Mouse (Mus musculus): ENCODE data around the gene Tnfrsf17. TPM values are rescaled to one million over a fixed set of nuclear protein-coding genes. Genes with fewer than 3 reads are reported as not detected.

Tnfrsf17 gene
- not detected in 2 replicates for polyA plus RNA-seq (2015; fragmentation: Nextera tagmentation; extraction: Ambion mirVana)

GRCm38 (mm10) chr16:11313512-11313911, at the start of gene Tnfrsf17:
TSS of gene Tnfrsf17 (plus strand) at chr16:11313812.
- Histone ChIP-seq H3K27me3 (ENCODE audit: control insufficient read depth, insufficient read depth, low read length) (no peaks in the 10 kb centered on the region), H3K4me2 (ENCODE audit: low read depth, low read length) (no peak within 1 kb of the TSS), H3K9ac (ENCODE audit: low read length) (no peak within 1 kb of the TSS), H3K4me1 (ENCODE audit: control insufficient read depth, insufficient read depth, low read length) (no peaks in the 10 kb centered on the region), H3K36me3 (ENCODE audit: control insufficient read depth, insufficient read depth, low read length) (no peaks in the 10 kb centered on the region), H3K9me3 (replicated peaks; ENCODE audit: control insufficient read depth, low read length) (no peaks in the 10 kb centered on the region), H3K27ac (ENCODE audit: low read length) (no peak within 1 kb of the TSS), H3K4me3 (replicated peaks; ENCODE audit: low read length) (no peak within 1 kb of the TSS)
- 67% methylated on average over 7 of the region's 7 CpGs for WGBS
- ATAC-seq (ENCODE audit: insufficient read depth, low FRiP score): no peak

GRCm38 (mm10) chr16:11266556-11266955, 47.1 kb upstream of the Tnfrsf17 start:
- Histone ChIP-seq H3K4me2 (ENCODE audit: low read depth, low read length) (no peak overlapping the region), H3K27ac (ENCODE audit: low read length) (no peak overlapping the region)
- no peak for ATAC-seq (ENCODE audit: insufficient read depth, low FRiP score)

DNA sequence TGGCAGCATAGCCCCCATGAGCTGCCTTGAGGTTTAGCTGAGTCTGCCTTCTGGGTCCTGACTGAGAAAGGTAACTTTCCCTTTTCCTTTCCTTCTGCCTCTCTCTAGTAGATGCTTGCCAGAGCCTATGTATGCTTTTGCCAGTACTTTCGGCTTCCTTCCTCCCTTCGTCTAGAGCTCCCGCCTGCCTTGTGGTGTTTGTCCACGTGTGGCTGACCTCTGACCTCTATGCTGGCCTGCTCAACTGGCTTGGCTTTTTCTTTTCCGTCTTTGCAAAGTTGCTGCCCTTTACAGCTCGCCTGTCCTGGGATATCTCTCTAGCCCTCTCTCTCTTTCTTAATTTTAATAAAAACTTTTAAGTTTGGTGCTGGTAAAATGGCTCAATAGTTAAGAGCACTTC, 43.8 kb upstream of the Tnfrsf17 start:
- no peak for ATAC-seq (ENCODE audit: insufficient read depth, low FRiP score)
- H3K27ac ChIP-seq (ENCODE audit: low read length): no peak overlapping the region
- H3K4me2 ChIP-seq (ENCODE audit: low read depth, low read length): no peak overlapping the region
- H3K9ac ChIP-seq (ENCODE audit: low read length): no peak overlapping the region
- H3K4me1 ChIP-seq (ENCODE audit: control insufficient read depth, insufficient read depth, low read length): no peaks in the 10 kb centered on the region
- no peak overlapping the region for H3K4me3 ChIP-seq (replicated peaks; ENCODE audit: low read length)
- H3K27me3 ChIP-seq (ENCODE audit: control insufficient read depth, insufficient read depth, low read length): no peaks in the 10 kb centered on the region
- no peaks in the 10 kb centered on the region for H3K9me3 ChIP-seq (replicated peaks; ENCODE audit: control insufficient read depth, low read length)
- H3K36me3 ChIP-seq (ENCODE audit: control insufficient read depth, insufficient read depth, low read length): no peaks in the 10 kb centered on the region
- 23% methylated on average over 6 of the region's 6 CpGs for WGBS

More at GRCm38 (mm10) chr16:11266556-11266955, 47.1 kb upstream of the Tnfrsf17 start:
- Histone ChIP-seq H3K27me3 (ENCODE audit: control insufficient read depth, insufficient read depth, low read length) (no peaks in the 10 kb centered on the region), H3K9ac (ENCODE audit: low read length) (no peak overlapping the region), H3K4me1 (ENCODE audit: control insufficient read depth, insufficient read depth, low read length) (no peaks in the 10 kb centered on the region), H3K4me3 (replicated peaks; ENCODE audit: low read length) (no peak overlapping the region), H3K9me3 (replicated peaks; ENCODE audit: control insufficient read depth, low read length) (no peaks in the 10 kb centered on the region), H3K36me3 (ENCODE audit: control insufficient read depth, insufficient read depth, low read length) (no peaks in the 10 kb centered on the region)
- 79% methylated on average over 2 of the region's 2 CpGs for WGBS

- Histone ChIP-seq H3K9me3 (replicated peaks; ENCODE audit: control insufficient read depth, low read length) (no peaks in the 10 kb centered on the region), H3K4me2 (ENCODE audit: low read depth, low read length) (no peak overlapping the region), H3K27me3 (ENCODE audit: control insufficient read depth, insufficient read depth, low read length) (no peaks in the 10 kb centered on the region), H3K36me3 (ENCODE audit: control insufficient read depth, insufficient read depth, low read length) (no peaks in the 10 kb centered on the region), H3K9ac (ENCODE audit: low read length) (no peak overlapping the region), H3K4me3 (replicated peaks; ENCODE audit: low read length) (no peak overlapping the region), H3K27ac (ENCODE audit: low read length) (no peak overlapping the region), H3K4me1 (ENCODE audit: control insufficient read depth, insufficient read depth, low read length) (no peaks in the 10 kb centered on the region)
- 69% methylated on average over 2 of the region's 2 CpGs for WGBS
- no peak for ATAC-seq (ENCODE audit: insufficient read depth, low FRiP score)
Measured at GRCm38 (mm10) chr16:11270642-11271041, 43.0 kb upstream of the Tnfrsf17 start.

DNA sequence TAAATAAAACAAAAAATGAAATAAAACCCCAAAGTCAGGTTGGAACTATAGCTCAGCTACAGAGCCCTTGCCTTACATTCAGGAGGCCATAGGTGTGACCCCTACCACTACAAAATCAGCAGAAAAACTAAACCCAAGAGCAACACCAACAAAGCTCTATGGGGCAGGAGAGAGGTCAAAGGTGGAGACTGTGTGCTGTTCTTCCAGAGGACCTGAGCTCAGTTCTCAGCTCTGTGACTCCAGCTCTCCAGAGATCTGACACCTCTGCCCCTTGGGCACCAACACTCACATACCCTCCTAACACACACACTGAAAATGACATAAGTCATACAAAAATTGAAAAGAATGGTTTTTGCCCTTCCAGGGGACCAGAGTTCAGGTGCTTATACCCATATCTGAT, 42.5 kb upstream of the Tnfrsf17 start:
- Histone ChIP-seq H3K27me3 (ENCODE audit: control insufficient read depth, insufficient read depth, low read length) (no peaks in the 10 kb centered on the region), H3K36me3 (ENCODE audit: control insufficient read depth, insufficient read depth, low read length) (no peaks in the 10 kb centered on the region), H3K4me2 (ENCODE audit: low read depth, low read length) (no peak overlapping the region), H3K27ac (ENCODE audit: low read length) (no peak overlapping the region), H3K9ac (ENCODE audit: low read length) (no peak overlapping the region), H3K9me3 (replicated peaks; ENCODE audit: control insufficient read depth, low read length) (no peaks in the 10 kb centered on the region), H3K4me3 (replicated peaks; ENCODE audit: low read length) (no peak overlapping the region), H3K4me1 (ENCODE audit: control insufficient read depth, insufficient read depth, low read length) (no peaks in the 10 kb centered on the region)
- no peak for ATAC-seq (ENCODE audit: insufficient read depth, low FRiP score)

GRCm38 (mm10) chr16:11276888-11277287, 36.7 kb upstream of the Tnfrsf17 start:
- no peak for ATAC-seq (ENCODE audit: insufficient read depth, low FRiP score)
- no peaks in the 10 kb centered on the region for H3K9me3 ChIP-seq (replicated peaks; ENCODE audit: control insufficient read depth, low read length)
- no peak overlapping the region for H3K4me2 ChIP-seq (ENCODE audit: low read depth, low read length)
- H3K4me3 ChIP-seq (replicated peaks; ENCODE audit: low read length): no peak overlapping the region
- no peak overlapping the region for H3K27ac ChIP-seq (ENCODE audit: low read length)
- H3K9ac ChIP-seq (ENCODE audit: low read length): no peak overlapping the region
- no peaks in the 10 kb centered on the region for H3K4me1 ChIP-seq (ENCODE audit: control insufficient read depth, insufficient read depth, low read length)
- 48% methylated on average over 3 of the region's 3 CpGs for WGBS
- no peaks in the 10 kb centered on the region for H3K36me3 ChIP-seq (ENCODE audit: control insufficient read depth, insufficient read depth, low read length)
- no peaks in the 10 kb centered on the region for H3K27me3 ChIP-seq (ENCODE audit: control insufficient read depth, insufficient read depth, low read length)

- Histone ChIP-seq H3K27me3 (ENCODE audit: control insufficient read depth, insufficient read depth, low read length) (no peaks in the 10 kb centered on the region), H3K27ac (ENCODE audit: low read length) (no peak overlapping the region), H3K4me3 (replicated peaks; ENCODE audit: low read length) (no peak overlapping the region), H3K4me2 (ENCODE audit: low read depth, low read length) (no peak overlapping the region), H3K36me3 (ENCODE audit: control insufficient read depth, insufficient read depth, low read length) (no peaks in the 10 kb centered on the region), H3K9ac (ENCODE audit: low read length) (no peak overlapping the region), H3K9me3 (replicated peaks; ENCODE audit: control insufficient read depth, low read length) (no peaks in the 10 kb centered on the region), H3K4me1 (ENCODE audit: control insufficient read depth, insufficient read depth, low read length) (no peaks in the 10 kb centered on the region)
- WGBS: 49% methylated on average over 6 of the region's 6 CpGs
- ATAC-seq (ENCODE audit: insufficient read depth, low FRiP score): no peak
Measured at GRCm38 (mm10) chr16:11278778-11279177, 34.8 kb upstream of the Tnfrsf17 start.

DNA sequence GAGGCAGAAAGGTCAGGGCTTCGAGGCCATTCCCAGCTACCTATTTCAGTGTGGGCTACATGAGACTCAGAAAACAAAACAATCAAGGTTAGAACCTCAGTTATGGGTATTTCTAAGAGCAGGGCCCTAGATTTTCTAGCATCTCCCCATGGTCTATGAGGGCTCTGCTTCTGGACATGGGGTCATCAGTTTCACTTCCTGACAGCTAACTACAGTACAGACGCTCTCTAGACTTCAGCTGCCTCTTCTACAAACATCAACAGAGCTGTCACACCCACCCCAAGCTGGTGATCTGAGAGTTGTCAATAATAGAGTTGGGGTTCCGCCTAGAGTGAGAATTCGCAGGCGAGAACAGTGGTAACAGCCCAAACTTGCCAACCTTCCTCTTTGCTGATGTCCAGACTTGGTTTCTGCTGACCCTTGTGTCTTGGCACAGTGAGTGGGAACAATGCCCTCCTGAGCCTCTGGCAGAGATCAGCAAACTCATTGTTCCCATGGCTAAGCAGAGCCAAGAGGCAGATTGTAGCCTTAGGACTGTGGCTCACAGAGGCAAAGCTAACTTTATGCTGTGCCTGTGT, 30.9 kb upstream of the Tnfrsf17 start:
- Histone ChIP-seq H3K9me3 (replicated peaks; ENCODE audit: control insufficient read depth, low read length) (no peaks in the 10 kb centered on the region), H3K9ac (ENCODE audit: low read length) (no peak overlapping the region), H3K4me3 (replicated peaks; ENCODE audit: low read length) (no peak overlapping the region), H3K27ac (ENCODE audit: low read length) (no peak overlapping the region), H3K36me3 (ENCODE audit: control insufficient read depth, insufficient read depth, low read length) (no peaks in the 10 kb centered on the region), H3K4me1 (ENCODE audit: control insufficient read depth, insufficient read depth, low read length) (no peaks in the 10 kb centered on the region), H3K4me2 (ENCODE audit: low read depth, low read length) (no peak overlapping the region), H3K27me3 (ENCODE audit: control insufficient read depth, insufficient read depth, low read length) (no peaks in the 10 kb centered on the region)
- WGBS: 71% methylated on average over 5 of the region's 5 CpGs
- no peak for ATAC-seq (ENCODE audit: insufficient read depth, low FRiP score)

DNA sequence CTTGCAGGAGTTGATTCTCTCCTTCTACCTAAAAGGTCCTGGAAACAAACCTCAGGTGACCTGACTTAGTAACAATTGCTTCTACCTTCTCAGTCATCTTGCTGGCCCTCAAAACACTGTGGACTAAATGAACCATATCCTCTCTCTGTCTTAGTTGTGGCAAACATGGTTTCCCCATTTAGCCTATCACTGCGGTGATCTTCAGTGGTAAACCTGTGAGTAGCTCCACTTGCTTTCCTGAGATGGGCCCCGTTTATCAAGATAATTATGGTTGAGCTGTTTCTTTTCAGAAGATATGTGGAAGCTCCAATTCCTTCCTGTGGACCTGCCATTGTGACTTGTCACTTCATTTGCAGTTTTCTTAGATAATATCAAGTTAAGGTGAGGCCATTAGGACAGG, 28.7 kb upstream of the Tnfrsf17 start:
- Histone ChIP-seq H3K9ac (ENCODE audit: low read length) (no peak overlapping the region), H3K4me1 (ENCODE audit: control insufficient read depth, insufficient read depth, low read length) (no peaks in the 10 kb centered on the region), H3K9me3 (replicated peaks; ENCODE audit: control insufficient read depth, low read length) (no peaks in the 10 kb centered on the region), H3K27ac (ENCODE audit: low read length) (no peak overlapping the region), H3K4me3 (replicated peaks; ENCODE audit: low read length) (no peak overlapping the region), H3K36me3 (ENCODE audit: control insufficient read depth, insufficient read depth, low read length) (no peaks in the 10 kb centered on the region), H3K27me3 (ENCODE audit: control insufficient read depth, insufficient read depth, low read length) (no peaks in the 10 kb centered on the region), H3K4me2 (ENCODE audit: low read depth, low read length) (no peak overlapping the region)
- WGBS: 77% methylated on average over 2 of the region's 2 CpGs
- no peak for ATAC-seq (ENCODE audit: insufficient read depth, low FRiP score)

- ATAC-seq (ENCODE audit: insufficient read depth, low FRiP score): no peak
- no peak overlapping the region for H3K4me2 ChIP-seq (ENCODE audit: low read depth, low read length)
- no peaks in the 10 kb centered on the region for H3K4me1 ChIP-seq (ENCODE audit: control insufficient read depth, insufficient read depth, low read length)
- H3K9ac ChIP-seq (ENCODE audit: low read length): no peak overlapping the region
- no peaks in the 10 kb centered on the region for H3K9me3 ChIP-seq (replicated peaks; ENCODE audit: control insufficient read depth, low read length)
- no peak overlapping the region for H3K4me3 ChIP-seq (replicated peaks; ENCODE audit: low read length)
- no peaks in the 10 kb centered on the region for H3K36me3 ChIP-seq (ENCODE audit: control insufficient read depth, insufficient read depth, low read length)
- WGBS: 78% methylated on average over 2 of the region's 2 CpGs
- no peaks in the 10 kb centered on the region for H3K27me3 ChIP-seq (ENCODE audit: control insufficient read depth, insufficient read depth, low read length)
- no peak overlapping the region for H3K27ac ChIP-seq (ENCODE audit: low read length)
Measured at GRCm38 (mm10) chr16:11285949-11286348, 27.7 kb upstream of the Tnfrsf17 start.
